Mouse (Mus musculus) lung, adult 18-20 months (tissue): ENCODE results near the gene Adipoq.

Experiments
- DNase-seq, 2 experiments: peaks; one replicate each; pipeline ENCODE4 v3.0.0; 2022; ENCODE audit warnings: mixed read lengths in 2 of 2

Adipoq gene

DNA sequence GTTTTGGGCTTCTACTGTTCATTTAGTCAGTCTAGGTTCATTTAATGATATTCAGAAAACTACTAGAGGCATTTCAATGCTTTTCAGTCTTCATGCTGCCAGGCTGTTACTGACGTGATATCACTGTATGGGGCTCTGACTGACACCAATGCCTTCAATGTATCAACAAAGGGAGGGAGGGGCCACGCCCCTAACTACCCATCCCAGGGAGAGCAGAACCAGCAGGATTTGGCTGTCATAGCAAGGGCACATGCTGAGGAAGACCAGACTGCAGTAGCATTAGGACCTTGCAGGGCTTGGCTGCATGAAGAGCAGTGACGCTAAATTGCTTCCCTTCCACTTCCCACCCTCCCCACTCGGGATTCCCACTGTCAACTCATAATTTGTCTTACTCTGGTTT is 29.2 kb upstream of the Adipoq start:
- DNase-seq: no peak

DNA sequence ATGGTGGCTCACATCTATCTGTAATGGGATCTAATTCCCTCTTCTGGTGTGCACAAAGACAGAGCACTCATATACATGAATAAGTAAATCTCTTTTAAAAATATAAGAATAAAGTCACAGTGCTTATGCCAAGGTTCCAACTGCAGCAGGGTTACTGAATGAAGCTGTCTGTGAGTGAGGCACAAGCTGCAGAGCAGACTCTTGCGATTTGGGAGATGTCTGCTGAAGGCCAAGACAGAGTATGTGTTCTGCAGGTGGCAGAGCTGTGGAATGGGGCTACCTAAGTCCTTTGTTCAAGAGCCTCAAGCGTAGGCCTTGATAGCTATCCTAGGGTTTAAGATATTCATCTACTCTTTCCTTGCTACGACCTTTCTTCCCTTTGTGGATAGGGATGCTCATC is 23.9 kb upstream of the Adipoq start:
- no peak for DNase-seq

DNA sequence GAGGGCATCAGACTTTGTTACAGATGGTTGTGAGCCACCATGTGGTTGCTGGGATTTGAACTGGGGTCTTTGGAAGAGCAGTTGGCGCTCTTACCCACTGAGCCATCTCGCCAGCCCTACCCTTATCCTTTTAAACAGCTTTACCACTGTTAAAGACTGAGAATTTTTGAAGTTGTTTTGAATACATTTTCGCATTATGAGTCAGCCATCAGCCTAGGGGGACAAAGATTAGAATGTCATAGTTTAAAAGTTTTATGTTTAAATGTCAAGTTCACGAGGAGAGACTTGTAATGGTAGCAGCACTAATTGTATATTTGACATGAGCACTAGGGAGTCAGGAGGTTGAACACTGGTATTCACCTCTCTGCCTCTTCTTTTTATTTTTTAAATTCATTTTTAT is 23.2 kb upstream of the Adipoq start:
- no peak for DNase-seq

DNA sequence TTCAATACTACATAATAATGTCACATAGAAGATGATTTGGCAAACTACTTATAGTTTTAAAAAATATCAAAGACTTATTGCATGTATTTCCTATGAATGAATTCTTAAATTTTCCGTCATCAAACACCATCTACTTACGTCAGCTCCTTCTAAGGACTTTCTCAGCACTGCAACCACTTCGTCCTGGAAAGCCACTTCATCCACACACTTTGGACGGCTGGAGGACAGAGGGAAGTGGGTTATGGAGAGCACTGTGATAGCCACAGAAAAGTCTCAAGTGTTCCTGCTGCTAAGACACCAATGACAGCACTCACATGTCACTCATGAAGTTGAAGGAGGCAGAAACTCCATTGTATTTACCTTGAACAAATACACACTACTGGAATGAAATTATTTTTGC is 21.9 kb upstream of the Adipoq start:
- peak; percentile 23 to 54 for DNase-seq

DNA sequence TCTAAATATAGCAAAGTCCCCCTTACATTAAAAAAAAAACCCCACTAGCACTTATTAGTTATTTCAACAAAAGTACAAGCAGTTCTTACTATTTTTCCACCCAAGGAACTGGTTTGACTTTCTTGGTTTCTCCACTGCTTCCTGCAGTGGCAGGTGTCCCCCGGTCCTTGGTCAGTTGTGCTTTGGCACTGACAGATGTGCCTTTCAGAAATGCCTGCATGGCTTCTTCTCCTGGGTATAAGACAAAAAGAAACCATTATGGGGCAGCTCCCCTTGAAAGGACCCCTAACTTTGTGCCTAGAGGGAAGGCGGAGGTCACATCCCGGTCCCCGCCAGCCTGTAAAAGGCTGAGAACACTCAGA is 19.0 kb upstream of the Adipoq start:
- no peak for DNase-seq

DNA sequence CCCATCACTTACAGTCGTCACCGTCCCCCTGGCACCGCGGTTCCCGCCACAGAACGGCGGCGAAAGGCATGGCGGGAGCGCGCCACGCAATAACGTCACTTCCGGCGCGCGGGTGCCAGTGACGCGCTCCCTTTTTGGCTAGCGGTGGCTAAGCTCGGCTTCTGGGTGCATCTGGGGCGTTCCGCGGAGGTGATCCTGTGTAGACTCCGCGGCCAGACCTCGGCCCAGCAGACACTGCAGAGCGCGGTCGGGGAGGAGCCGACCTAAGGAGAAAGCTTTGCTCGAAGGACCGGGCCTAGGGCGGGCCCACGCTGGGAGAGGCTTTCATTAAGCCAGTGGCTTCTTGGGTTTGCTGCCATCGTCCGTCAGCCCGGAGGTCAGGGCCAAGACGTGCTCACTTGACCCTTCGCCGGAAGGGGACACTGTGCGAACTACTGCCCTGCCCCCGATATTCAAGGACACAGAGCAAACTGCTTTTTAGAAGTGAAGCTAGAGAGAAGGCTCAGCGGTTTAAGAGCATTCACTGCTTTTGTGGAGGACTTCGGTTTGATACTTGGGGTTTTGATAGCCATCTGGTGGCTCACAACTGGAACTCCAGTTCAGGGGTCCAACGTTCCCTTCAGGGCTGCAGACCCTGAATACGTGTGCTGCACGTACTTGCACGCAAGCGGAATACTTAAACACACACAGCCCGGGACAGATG is 18.5 kb upstream of the Adipoq start, which contains the start of gene Rfc4:
Rfc4 (minus strand) TSS at position 65 of the 703 bp plus-strand sequence.
- peak; percentile 88 to 89 for DNase-seq

DNA sequence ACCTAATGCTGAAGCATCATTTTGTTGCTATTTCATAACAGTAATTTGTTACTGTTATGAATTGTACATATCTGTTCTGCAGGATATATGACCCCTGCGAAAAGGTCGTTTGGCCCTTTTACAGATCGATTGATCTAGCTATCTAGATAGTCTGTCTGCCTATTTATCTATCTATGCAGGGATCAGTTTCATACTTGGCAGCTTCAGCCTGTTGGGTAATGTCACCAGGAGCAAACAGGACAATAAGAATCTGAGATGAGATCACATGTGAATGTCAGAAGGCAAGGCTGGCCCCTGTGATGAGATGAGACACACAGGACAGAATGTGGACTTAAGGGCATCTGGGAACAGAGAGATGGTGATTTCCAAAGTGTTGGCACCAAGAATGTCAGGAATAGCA is 16.0 kb upstream of the Adipoq start:
- DNase-seq: no peak

DNA sequence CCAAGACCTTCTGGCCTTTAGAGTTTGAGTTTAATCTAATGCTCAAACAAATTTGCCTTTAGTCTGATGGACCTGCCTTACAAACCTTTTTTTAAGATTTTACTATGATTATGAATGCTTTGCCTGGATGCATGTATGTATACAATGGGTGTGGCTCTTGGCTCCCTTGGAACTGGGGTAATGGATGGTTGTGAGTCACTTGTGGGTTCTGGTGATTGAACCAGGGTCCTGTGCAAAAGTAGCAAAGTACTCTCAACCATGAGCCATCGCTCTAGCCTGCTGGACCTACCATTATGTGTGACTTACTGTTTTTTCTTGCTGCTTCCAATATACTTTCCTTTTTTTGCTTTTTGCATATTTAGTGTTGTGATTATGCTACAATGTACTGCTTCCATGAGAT is 14.0 kb upstream of the Adipoq start:
- no peak for DNase-seq

DNA sequence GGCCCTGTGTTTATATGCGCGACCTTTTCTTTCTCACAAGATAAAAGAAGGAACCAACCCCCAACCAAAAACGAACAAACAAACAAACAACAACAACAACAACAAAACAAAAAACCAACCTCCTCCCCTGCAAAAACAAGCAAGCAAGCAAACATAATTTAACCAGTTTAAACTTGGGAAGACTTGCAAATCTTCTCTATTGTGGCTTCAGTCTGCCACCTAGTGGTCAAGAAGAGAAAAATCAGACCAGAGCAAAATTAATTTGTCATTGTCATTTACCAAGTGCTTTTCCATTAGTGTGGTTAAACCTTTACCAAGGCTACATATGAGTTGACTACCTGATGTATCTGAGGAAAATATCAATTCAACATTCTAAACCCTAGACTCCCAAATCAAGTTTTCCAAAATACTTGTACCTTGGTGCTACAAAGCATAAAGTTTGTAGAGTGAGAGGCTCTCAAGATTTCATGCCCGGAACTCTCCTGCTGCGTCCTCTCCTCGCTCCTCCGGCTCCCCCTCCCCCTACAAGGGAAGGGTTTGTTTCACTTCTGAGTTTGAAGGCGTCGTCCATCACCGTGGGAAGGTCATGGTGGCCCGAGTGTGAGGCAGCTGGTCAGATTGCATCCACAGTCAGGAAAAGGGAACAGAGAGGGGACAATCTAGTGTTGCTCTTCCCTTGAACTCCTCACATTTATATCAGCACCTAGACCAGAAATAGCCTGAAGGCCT is 10.8 kb upstream of the Adipoq start:
- peak in 1 of 2 experiments; percentile 15 for DNase-seq

DNA sequence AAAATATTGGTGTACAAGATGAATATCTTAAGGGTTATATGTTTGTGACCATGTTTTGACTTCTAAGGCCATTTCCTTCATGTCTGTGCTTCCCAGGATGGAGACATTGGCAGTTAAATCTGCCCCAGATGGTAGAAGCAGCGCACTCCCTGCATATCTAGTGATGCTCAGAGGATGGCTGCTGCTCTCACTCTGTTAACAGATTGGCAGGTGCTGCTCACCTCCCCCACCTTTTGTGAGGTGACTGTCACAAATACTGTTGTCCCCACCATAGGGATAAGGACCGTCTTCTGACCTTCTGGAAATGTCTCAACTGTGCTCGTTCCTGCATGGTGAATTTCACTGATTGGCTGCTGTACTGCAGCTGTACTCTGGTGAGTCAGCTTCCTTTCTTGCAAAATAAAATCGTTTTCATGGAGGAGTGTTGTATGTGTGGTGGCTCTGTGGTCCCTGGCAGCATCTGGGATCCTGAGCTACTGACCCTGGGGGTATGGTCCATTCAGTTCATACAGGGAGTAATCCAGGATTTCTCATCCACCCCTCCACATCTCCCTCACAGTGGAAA is 9.8 kb upstream of the Adipoq start:
- no peak for DNase-seq

DNA sequence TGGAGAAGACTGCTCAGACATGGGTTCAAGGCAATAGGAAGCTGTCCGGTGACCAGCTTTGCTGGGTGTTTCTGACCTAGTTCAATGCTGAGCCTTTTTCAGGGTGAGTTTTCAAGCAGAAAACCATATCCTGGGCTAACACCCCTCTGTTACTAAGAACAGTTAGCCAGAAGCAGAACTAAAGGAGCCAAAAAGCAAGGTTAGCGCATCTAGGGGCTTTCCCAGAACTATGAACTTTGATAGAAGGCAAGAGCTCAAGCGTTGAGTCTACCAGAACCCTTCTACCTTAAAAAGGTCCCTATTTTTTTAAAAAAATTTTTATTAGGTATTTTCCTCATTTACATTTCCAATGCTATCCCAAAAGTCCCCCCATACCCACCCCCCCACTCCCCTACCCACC is 5.4 kb upstream of the Adipoq start:
- no peak for DNase-seq

DNA sequence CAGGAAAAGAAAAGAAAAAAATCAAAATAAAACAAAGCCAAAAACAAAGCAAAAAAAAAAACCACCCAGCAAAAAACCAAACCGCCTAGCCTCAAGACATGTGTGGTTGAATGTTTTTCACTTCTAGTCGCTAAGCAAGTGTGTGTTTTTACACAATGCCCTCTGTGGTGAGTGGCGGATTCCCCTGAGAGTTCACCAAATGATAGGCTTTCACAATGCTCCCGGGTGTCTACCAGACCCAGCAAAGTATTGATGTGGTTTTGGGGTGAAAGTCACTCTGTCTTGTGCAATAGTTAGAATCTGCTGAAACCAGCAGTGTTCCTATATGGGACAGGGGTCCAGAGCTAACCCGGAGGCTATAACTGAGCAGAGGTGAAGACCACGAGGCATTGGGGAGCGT is 2.0 kb upstream of the Adipoq start:
- no peak for DNase-seq

DNA sequence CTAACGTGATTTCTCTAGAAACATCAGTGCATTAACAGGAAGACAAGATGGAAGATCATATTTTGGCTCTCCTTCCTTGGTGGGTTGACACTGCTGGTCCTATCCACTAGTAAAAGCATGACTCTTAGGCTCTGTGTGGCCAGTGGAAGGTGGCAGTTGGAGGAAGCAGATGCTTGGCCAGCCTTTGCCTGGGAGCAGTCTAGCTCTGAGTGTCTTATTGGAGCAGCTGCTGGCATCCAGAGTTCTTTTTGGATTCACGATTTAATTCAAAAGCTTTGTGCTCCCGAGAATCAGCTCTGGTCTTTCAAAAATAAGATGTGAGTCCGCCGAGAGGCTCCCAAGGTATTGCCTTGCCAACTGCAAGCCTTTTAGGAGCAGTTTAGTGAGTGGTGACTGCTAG is 1.1 kb upstream of the Adipoq start:
- DNase-seq: no peak

DNA sequence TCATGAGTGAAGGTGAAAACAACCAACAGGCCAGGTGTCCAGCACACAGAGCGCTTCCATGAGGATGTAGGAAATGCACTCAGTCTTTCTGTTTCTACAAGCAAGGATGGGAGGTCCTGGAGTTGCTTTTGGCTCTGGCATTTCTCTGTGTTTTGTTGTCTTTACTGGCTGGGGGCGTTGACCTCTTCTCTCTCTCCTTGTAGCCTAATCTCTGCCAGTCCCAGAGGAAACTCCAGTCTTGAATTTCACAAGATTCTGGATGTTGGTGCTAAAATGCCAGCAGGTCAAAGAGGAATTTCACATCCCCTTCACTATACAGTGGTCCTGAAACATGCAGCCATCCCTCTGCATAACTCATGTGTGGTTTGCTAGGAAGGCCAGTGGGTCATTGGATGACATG is 2.6 kb downstream of the Adipoq start:
- no peak for DNase-seq

DNA sequence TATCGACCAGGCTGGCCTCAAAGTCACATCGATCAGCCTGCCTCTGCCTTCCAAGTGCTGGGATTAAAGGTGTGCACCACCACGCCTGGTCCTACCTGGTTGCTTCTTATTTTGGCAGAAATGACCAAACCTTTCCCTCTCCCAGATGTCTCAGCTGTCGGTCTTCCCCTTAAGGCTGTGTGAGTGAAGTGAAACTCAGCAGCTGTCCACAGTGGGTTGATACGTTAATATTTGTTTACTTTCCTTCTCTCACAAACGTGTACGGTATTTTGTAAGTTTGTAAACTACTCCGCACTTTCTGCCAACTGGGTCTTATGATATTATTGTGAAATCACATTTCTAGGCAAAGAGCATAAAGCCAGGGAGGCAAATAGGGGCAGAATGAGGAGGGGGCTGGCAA is 3.1 kb downstream of the Adipoq start:
- DNase-seq: no peak

DNA sequence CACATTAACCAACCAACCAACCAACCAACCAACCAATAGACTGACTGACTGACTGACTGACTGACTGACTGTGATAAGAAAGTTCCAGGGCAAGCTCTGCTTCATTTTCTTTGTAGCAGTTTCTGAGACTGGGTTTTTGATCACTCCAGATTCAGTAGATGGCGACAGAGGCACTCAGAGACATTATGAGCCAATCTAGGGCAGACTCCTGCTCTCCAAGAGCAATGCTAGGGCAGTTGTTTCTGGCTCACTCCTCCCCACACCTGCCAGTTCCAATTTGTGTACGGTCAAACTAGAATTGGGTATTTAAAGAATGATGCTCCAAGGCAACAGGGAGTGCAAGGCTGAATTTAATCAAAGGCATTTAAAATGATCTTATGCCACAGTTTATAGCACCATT is 5.1 kb downstream of the Adipoq start:
- DNase-seq: peak in 1 of 2 experiments; percentile 34

DNA sequence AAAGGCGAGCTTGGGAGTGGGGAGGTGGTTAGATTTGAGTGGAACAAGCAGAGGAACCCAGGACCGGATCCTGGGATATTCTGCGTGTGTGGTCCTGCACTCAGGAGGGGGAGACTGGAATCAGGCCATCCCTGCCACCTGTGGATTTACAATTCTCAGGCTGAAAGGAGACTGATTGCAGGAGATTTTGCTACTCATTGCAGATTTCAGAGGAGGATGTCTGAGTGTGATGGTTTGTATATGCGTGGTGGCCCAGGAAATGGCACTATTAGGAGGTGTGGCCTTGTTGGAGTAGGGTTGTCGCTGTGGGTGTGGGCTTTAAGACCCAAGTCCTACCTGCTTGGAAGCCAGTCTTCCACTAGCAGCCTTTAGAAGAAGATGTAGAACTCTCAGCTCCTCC is 7.9 kb downstream of the Adipoq start:
- no peak for DNase-seq

DNA sequence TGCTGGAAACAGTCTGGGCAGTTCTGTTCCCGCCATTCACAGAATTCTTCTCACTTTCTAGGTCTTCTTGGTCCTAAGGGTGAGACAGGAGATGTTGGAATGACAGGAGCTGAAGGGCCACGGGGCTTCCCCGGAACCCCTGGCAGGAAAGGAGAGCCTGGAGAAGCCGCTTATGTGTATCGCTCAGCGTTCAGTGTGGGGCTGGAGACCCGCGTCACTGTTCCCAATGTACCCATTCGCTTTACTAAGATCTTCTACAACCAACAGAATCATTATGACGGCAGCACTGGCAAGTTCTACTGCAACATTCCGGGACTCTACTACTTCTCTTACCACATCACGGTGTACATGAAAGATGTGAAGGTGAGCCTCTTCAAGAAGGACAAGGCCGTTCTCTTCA is 10.7 kb downstream of the Adipoq start:
- DNase-seq: no peak

DNA sequence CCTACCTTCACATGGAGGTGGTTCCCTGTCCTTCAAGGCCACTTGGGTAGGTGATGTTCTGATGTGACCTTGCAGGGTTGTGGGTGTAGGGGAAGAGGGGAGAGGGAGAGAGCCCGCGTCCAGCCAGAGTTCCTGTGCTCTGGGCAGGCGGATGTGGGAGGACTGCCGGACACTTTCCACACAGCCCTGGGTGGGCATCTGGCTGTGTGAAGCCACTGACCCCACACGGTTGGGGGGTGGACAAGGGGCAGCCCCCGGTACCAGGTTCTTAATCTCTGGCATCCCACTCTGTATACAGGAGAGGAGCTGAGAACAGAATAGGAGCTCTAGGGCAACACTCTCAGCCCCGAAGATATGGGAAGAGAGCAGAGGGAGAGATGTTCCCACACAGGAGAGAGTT is 12.0 kb downstream of the Adipoq start:
- DNase-seq: no peak

DNA sequence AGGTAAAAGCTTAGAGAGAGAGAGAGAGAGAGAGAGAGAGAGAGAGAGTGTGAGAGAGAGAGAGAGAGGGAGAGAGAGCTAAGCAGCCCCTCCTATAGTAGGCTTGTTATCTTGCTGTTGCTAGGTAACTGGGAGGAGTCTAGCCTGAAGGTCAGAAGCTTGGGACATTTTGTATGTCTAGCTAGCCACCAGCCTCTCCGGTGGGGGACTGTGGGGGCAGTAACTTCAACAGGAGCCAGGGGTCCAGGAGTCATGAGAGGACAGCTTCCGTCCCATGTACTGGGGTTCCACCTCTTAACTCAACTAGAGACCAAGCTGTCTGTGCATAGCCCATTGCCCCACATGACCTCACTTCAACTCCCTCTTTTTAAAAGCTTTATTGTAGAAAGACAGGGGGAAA is 12.6 kb downstream of the Adipoq start:
- DNase-seq: no peak

DNA sequence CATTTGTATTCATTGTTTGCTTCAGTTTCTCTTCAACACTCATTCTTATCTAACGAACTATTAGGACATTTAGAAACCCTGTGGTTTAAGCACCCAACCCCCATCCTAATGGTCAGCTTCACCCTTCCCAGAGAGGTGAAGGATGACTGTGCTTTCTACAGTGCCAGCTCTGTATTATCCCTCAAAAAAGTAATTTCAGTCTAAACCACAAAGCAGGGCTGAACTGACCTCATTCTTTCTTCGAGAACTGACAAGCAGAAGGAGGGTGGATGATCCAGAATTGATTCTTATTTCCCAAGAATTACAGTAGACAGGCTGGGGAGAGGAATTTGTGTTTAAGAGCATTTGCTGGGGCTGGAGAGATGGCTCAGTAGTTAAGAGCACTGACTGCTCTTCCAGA is 13.4 kb downstream of the Adipoq start:
- no peak for DNase-seq

DNA sequence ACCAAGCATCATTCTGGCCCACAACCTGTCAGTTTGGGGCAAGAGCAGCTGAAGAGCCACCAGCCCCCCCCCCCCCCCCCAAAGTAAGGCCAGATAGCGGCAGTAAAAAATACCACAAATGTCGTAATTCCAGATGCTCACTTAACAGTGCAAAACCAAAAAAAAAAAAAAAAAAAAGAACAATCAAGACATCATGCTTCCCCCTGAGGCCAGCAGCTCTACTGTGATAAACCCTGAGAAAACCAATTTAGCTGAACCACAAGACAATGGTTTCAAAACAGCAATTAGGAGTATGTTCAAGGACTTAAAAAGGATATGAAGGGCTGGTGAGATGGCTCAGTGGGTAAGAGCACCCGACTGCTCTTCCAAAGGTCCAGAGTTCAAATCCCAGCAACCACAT is 15.8 kb downstream of the Adipoq start:
- no peak for DNase-seq

DNA sequence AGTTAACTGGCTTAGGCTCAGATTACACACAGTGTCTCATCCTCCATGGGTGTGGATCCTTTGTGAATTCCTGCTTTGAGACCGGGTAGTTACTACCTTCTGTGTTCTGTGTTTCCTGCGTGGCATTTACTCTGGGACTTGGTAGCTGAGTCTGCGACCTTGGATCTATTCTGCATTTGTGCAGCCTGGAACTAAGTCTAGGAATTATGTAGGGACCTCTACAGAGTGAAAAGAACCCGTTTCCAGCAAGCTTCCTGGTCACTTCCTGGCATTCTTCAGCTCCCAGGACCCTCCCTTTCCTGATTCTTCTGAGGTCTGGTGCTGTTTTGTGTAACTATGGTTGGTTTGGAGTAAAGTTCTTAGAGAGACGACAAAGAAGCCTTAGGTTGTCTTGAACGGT is 18.1 kb downstream of the Adipoq start:
- DNase-seq: no peak

DNA sequence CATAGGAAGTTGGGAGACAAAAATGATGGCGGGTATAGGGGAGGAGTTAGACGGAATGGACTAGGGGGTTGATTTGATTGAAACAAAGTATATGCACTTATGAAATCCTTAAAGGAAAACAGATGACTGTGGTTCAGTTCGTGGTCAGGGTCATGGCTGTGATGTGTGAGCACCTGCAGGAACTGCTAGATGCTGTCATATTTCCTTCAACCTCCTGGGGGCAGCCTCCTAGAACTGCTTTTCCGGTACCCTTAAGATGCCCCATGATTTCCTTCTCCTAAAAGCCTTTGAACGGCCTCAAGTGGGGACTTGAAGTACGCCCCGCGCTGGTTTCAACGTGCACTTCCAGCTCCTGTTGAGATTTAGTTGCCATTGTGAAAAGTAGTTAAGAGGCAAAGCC is 19.1 kb downstream of the Adipoq start:
- no peak for DNase-seq

DNA sequence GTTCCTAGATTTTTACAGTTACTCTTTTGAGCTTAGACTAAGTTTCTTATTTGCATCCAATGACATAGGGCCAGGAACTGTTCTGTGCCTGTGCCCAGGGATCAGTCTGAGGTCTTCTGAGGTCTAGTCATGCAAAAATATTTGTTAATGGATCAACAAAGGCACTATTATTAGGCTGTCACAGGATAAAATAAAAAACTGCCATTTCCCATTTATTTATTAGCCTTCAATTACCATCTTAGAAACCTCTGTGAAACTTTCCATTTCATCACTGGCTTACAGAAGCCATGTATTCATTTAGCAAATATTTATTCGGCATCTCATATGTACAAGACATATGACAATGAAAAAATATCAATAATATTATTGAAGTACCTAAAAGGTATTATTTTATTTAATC is 20.3 kb downstream of the Adipoq start:
- no peak for DNase-seq
